Mouse (Mus musculus): ENCODE measurements around the gene Cdkn1c. TPM values are rescaled to one million over a fixed set of nuclear protein-coding genes. Genes with fewer than 3 reads are reported as not detected.
A peak's percentile ranks its signal among the peaks of the same experiment; 100 is the strongest.

Cdkn1c gene
- polyA plus RNA-seq, 1 experiment: 23.4 TPM

DNA sequence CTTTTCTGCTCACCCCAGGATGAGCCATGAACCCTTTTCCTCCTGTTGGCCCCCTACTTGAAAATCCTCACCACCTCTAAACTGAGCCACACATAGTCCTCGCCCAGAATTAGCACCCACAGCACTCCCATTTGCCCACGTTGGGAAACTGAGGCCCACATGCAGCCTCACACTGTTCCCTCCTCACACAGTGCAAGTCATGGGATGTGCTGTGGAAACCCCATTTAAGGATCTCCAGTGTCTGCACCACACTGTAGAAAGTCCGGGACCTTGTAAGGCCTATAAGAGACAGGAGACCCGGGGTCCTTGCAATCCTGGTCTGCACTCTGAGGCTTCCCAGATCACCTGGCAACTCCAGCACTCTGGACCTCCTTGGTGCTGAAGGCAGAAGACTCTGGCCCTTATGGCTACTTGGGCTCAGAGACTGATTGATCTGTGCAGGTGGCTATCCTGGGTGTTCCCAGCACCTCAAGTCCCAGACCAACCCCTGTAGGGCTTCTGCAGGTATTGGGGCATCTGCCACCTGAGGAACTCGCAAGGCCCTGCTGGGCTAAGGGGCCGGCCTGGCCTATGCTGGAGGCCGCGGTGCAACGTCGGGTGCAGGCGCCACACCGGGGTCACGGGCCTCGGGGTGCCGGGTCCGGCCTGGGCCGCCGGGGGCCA, 23.5 kb downstream of the Cdkn1c start:
- Histone ChIP-seq H3K36me3 (ENCODE audit: control insufficient read depth, insufficient read depth, low read length, poor library complexity, severe bottlenecking) (no peaks in the 10 kb centered on the region), H3K27ac (ENCODE audit: insufficient read depth, low read length) (no peak overlapping the region), H3K4me1 (ENCODE audit: control insufficient read depth, insufficient read depth, low read length) (peaks cover 2% of the 10 kb centered on the region), H3K9ac (ENCODE audit: low read depth, poor library complexity, severe bottlenecking) (no peak overlapping the region), H3K27me3 (ENCODE audit: control insufficient read depth, insufficient read depth, low read length, poor library complexity, severe bottlenecking) (0 out of 2 replicates have a peak, but pooled peaks cover 4% of the 10 kb centered on the region), H3K9me3 (replicated peaks; ENCODE audit: control insufficient read depth, insufficient read depth, low read length, poor library complexity, severe bottlenecking) (no peaks in the 10 kb centered on the region), H3K4me3 (ENCODE audit: low read depth, low read length) (peak overlapping the region; percentile 22; the same call in 1 of the 2 replicates)
- TF ChIP-seq POLR2A (IDR thresholded peaks at IDR 0.05; ENCODE audit: insufficient read depth, low read length) (no peak), CTCF (IDR thresholded peaks at IDR 0.05; ENCODE audit: low read depth, low read length) (no peak)

DNA sequence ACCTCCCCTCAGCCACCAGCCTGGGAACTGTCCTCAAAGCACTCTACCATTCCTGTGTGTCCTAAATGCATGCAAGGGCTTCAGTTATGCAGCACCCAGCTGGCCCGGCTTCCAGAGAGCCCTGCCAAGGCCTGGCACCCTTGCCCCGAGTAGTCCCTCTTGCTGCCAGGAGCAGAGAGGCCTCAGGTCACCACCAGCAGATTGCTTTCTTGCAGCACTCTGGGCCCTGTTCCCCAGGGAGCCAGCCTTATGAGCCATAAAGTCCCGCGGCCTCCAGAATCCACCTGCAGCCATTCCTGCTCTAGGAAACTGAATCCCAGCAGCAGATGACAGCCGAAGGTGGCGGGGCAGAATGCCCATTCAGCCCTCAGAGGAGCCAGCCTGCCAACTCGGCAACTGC, 27.5 kb downstream of the Cdkn1c start:
- no peak overlapping the region for H3K9ac ChIP-seq (ENCODE audit: low read depth, poor library complexity, severe bottlenecking)
- no peak overlapping the region for H3K4me3 ChIP-seq (ENCODE audit: low read depth, low read length)
- no peak overlapping the region for H3K27ac ChIP-seq (ENCODE audit: insufficient read depth, low read length)
- no peaks in the 10 kb centered on the region for H3K4me1 ChIP-seq (ENCODE audit: control insufficient read depth, insufficient read depth, low read length)
- H3K9me3 ChIP-seq (replicated peaks; ENCODE audit: control insufficient read depth, insufficient read depth, low read length, poor library complexity, severe bottlenecking): no peaks in the 10 kb centered on the region
- no peaks in the 10 kb centered on the region for H3K27me3 ChIP-seq (ENCODE audit: control insufficient read depth, insufficient read depth, low read length, poor library complexity, severe bottlenecking)
- no peaks in the 10 kb centered on the region for H3K36me3 ChIP-seq (ENCODE audit: control insufficient read depth, insufficient read depth, low read length, poor library complexity, severe bottlenecking)
- no peak for TF ChIP-seq POLR2A (IDR thresholded peaks at IDR 0.05; ENCODE audit: insufficient read depth, low read length)
- no peak for TF ChIP-seq EP300 (IDR thresholded peaks at IDR 0.05; ENCODE audit: insufficient read depth, low read depth, low read length)
- TF ChIP-seq CTCF (IDR thresholded peaks at IDR 0.05; ENCODE audit: low read depth, low read length): no peak

DNA sequence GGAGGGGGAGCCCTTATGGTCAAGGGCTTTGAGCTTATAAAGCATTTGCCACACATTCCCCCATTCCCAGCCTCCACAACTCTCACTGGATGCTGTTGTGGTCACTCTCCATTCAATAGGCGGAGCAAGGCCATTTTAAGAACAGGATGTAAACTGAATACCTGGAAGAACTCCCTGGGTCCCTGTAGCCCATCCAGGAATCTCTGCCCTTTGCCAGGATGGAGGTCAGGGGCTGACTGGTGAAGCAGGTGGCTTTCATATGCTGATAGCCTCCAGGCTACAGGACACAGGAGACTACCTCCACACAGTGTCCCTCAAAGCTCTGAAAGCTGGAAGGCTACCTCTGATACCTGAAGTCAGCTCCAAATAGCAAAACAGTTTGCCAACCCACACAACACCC, 28.2 kb downstream of the Cdkn1c start:
- Histone ChIP-seq H3K9me3 (replicated peaks; ENCODE audit: control insufficient read depth, insufficient read depth, low read length, poor library complexity, severe bottlenecking) (no peaks in the 10 kb centered on the region), H3K27ac (ENCODE audit: insufficient read depth, low read length) (no peak overlapping the region), H3K36me3 (ENCODE audit: control insufficient read depth, insufficient read depth, low read length, poor library complexity, severe bottlenecking) (no peaks in the 10 kb centered on the region), H3K27me3 (ENCODE audit: control insufficient read depth, insufficient read depth, low read length, poor library complexity, severe bottlenecking) (no peaks in the 10 kb centered on the region), H3K9ac (ENCODE audit: low read depth, poor library complexity, severe bottlenecking) (no peak overlapping the region), H3K4me1 (ENCODE audit: control insufficient read depth, insufficient read depth, low read length) (no peaks in the 10 kb centered on the region), H3K4me3 (ENCODE audit: low read depth, low read length) (no peak overlapping the region)
- TF ChIP-seq CTCF (IDR thresholded peaks at IDR 0.05; ENCODE audit: low read depth, low read length) (no peak), POLR2A (IDR thresholded peaks at IDR 0.05; ENCODE audit: insufficient read depth, low read length) (no peak), EP300 (IDR thresholded peaks at IDR 0.05; ENCODE audit: insufficient read depth, low read depth, low read length) (no peak)

DNA sequence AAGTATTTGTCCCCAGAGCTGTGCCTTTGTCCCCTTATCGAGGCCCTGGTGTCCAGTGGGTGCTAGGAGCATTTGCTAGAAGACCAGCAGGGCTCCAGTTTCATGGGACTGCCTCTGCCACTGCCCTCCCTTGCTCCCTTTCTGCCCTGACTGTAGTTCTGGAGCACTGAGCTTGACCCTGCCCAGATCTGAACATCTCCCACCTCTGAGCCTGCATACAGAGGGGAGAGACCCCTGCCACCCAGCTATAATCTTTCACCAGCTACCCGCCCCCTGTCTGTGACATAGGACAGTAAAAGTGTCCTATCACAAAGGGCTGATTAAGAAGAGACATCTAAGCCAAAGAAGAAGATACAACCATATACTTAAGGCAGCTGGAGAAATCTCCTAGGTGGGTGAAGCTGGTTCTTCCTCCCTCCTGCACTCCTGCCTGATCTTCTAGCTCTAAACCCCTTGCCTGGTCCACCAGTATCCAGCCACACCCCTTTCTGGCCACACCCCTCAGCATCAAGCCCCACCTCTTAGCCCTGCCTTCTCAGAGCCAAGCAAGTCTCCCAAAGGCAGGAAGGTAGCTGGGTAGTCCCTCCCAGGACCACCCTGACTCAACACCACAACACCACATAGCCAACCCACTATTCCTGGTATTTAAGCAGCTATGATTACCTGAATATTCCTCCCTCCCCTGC, 31.9 kb downstream of the Cdkn1c start:
- no peak overlapping the region for H3K27ac ChIP-seq (ENCODE audit: insufficient read depth, low read length)
- H3K9ac ChIP-seq (ENCODE audit: low read depth, poor library complexity, severe bottlenecking): no peak overlapping the region
- no peak for TF ChIP-seq POLR2A (IDR thresholded peaks at IDR 0.05; ENCODE audit: insufficient read depth, low read length)
- no peak for TF ChIP-seq CTCF (IDR thresholded peaks at IDR 0.05; ENCODE audit: low read depth, low read length)
- TF ChIP-seq EP300 (IDR thresholded peaks at IDR 0.05; ENCODE audit: insufficient read depth, low read depth, low read length): no peak
- no peak overlapping the region for H3K4me3 ChIP-seq (ENCODE audit: low read depth, low read length)
- no peaks in the 10 kb centered on the region for H3K36me3 ChIP-seq (ENCODE audit: control insufficient read depth, insufficient read depth, low read length, poor library complexity, severe bottlenecking)
- H3K27me3 ChIP-seq (ENCODE audit: control insufficient read depth, insufficient read depth, low read length, poor library complexity, severe bottlenecking): no peaks in the 10 kb centered on the region
- no peaks in the 10 kb centered on the region for H3K4me1 ChIP-seq (ENCODE audit: control insufficient read depth, insufficient read depth, low read length)
- no peaks in the 10 kb centered on the region for H3K9me3 ChIP-seq (replicated peaks; ENCODE audit: control insufficient read depth, insufficient read depth, low read length, poor library complexity, severe bottlenecking)

DNA sequence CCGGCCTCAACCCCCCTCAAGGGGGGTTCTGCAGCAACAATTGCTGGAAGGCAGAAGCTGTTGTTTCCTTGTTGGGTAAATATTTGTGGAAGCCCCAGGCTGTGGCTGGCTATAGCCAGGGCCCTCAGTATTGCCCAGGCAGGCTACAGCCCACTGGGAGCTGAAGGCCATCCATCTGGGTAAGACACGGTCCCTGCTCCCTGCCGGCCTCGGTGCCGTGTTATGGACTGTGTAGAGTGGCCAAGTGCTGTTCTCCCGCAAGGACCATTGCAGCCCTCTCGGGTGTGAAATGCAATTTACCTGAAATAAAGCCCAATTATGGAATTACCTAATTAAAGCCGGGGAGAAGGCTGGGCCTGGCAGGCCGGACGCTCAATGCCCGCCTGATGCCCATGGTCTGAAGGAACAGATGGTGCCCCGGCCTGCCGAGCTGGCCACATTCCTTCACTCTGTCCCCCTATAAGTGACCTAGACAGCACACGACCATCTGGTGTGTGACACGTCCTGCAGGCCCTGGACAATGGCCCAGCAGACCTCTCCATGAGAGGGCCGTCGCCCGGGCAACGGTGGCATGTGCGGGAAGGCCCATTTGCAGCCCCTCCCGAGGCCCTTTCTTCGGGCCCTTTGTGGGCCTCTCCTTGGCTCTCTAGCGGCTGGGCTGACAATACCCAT, 32.6 kb downstream of the Cdkn1c start:
- H3K9me3 ChIP-seq (replicated peaks; ENCODE audit: control insufficient read depth, insufficient read depth, low read length, poor library complexity, severe bottlenecking): no peaks in the 10 kb centered on the region
- H3K9ac ChIP-seq (ENCODE audit: low read depth, poor library complexity, severe bottlenecking): no peak overlapping the region
- H3K4me1 ChIP-seq (ENCODE audit: control insufficient read depth, insufficient read depth, low read length): no peaks in the 10 kb centered on the region
- no peaks in the 10 kb centered on the region for H3K36me3 ChIP-seq (ENCODE audit: control insufficient read depth, insufficient read depth, low read length, poor library complexity, severe bottlenecking)
- no peaks in the 10 kb centered on the region for H3K27me3 ChIP-seq (ENCODE audit: control insufficient read depth, insufficient read depth, low read length, poor library complexity, severe bottlenecking)
- no peak overlapping the region for H3K27ac ChIP-seq (ENCODE audit: insufficient read depth, low read length)
- H3K4me3 ChIP-seq (ENCODE audit: low read depth, low read length): no peak overlapping the region
- TF ChIP-seq EP300 (IDR thresholded peaks at IDR 0.05; ENCODE audit: insufficient read depth, low read depth, low read length) (no peak), CTCF (IDR thresholded peaks at IDR 0.05; ENCODE audit: low read depth, low read length) (no peak), POLR2A (IDR thresholded peaks at IDR 0.05; ENCODE audit: insufficient read depth, low read length) (no peak)
